Mouse (Mus musculus) embryo, embryonic 10 days (tissue): ENCODE data around the gene Map2k2.

Experiments
- DNase-seq: peaks from one replicate; pipeline ENCODE4 v3.0.0-alpha.2; 2015; ENCODE audit warnings: low spot score

Map2k2 gene

GRCm38 (mm10) chr10:81094931-81095678, 10.6 kb upstream of the Map2k2 start:
- DNase-seq: no peak

- peak; percentile 97 for DNase-seq
Measured at GRCm38 (mm10) chr10:81106113-81106721, 502 bp downstream of the Map2k2 start.

DNA sequence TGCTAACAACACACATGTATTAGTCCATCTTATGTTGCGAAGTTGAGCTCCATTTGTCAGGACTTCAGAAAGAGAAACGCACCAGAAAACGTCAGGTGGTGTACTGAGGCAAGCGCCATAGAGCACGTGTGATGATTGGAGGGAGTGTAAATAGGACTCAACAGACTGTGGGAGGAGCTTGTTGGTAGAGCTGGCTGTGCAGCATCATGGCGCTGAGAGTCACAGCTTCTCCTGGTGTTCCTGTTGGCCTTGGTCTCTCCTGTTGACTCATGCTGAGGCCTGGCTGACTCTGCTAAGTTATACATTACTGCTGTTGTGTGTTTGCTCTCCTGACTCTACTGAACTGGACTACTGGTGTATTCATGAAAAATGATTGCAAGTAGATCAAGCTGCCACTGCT, 7.2 kb downstream of the Map2k2 start:
- no peak for DNase-seq

GRCm38 (mm10) chr10:81119625-81120024, 13.9 kb downstream of the Map2k2 start:
- no peak for DNase-seq

- no peak for DNase-seq
Measured at GRCm38 (mm10) chr10:81120650-81121049, 14.9 kb downstream of the Map2k2 start.

- no peak for DNase-seq
Measured at GRCm38 (mm10) chr10:81122889-81123288, 17.2 kb downstream of the Map2k2 start.

- no peak for DNase-seq
Measured at GRCm38 (mm10) chr10:81123500-81123899, 17.8 kb downstream of the Map2k2 start.

GRCm38 (mm10) chr10:81134181-81134587, 28.5 kb downstream of the Map2k2 start:
- DNase-seq: peak; percentile 12

GRCm38 (mm10) chr10:81134966-81135681, 29.4 kb downstream of the Map2k2 start, which contains the start of gene Zbtb7a:
Gene Zbtb7a (plus strand): TSS chr10:81135220.
- peak; percentile 38 for DNase-seq

DNA sequence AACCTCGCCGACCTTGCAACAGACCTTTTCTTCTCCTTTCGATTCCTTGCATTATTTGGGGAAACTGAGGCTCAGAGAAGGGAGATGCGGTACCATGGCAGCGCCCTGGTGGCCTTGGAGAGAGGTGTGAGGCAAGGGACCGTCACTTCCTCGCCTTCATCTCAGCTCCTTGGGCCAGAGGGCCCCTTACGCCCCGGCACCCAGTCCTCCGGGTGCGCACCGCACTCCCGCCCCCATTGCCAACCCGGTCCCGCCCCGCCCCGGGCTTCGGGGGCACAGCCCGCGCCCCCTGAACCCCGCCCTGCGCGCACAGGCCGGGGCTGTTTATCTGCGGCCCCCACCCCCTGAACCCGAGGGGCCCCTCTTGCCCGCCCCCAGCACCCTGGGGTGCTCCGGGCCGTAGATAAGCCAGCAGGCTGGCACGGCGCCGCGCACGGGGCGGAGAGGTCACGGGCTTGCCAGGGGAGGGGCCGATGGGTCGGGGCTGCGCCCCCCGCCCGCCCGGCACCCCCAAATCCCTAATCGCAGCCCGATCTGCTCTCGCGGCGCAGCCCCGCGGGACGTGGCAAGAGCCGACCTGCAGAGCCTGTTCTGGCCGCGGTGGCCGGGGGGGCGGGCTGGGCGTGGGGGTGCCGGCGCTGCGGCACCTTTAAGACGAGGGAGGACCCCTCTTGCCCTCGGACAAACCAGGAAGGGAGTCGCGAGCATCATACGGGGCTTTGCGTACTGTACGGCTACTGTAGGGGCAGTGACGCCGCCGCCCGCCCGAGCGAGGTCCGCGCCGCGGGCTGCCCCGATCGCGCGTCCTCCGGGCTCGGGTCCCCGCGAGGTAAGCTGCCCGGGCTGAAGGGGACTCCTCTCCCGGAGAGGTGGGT, 30.4 kb downstream of the Map2k2 start:
- peak; percentile 73 for DNase-seq

GRCm38 (mm10) chr10:81136706-81137231, 31.1 kb downstream of the Map2k2 start:
- DNase-seq: peak; percentile 76

GRCm38 (mm10) chr10:81137252-81138130, 31.8 kb downstream of the Map2k2 start:
- peak; percentile 98 for DNase-seq

GRCm38 (mm10) chr10:81138131-81138782, 32.5 kb downstream of the Map2k2 start:
- DNase-seq: peak; percentile 54

GRCm38 (mm10) chr10:81138821-81139528, 33.3 kb downstream of the Map2k2 start:
- DNase-seq: no peak

DNA sequence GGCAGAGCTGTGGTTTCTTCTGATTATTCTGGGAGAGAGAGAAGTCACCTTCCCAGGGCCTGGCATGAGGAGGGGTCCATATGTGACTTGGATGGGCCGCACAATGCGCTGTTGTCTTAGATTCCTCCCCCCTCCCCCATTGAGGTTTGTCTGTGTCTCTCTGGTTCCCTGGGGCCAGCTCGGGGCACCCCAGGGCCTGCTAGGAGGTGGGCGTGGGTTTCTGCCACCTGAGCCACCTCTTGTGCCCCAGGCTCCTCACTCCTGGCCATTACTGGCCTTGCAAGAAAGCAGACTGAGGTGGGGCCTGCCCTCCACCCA, 33.8 kb downstream of the Map2k2 start:
- DNase-seq: no peak

DNA sequence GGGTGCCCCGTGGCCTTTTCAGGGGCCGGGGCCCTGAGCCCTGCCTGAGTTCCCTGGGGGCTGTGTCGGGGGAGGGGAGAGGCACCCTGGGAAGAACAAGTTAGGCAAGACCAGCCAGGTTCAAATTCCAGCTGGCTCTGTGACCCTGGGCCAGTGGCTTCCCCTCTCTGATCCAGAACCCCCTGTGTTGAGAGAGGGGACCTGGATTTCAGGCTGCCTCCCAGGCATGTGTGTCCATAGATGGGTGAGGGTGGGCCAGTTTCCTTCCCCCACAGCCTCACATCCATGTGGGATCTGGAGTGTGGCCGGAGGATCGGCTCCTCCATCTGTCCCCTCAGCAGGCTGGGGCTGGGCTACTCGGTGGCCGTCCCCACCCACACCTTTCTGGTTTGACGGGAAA, 34.3 kb downstream of the Map2k2 start:
- DNase-seq: no peak

DNA sequence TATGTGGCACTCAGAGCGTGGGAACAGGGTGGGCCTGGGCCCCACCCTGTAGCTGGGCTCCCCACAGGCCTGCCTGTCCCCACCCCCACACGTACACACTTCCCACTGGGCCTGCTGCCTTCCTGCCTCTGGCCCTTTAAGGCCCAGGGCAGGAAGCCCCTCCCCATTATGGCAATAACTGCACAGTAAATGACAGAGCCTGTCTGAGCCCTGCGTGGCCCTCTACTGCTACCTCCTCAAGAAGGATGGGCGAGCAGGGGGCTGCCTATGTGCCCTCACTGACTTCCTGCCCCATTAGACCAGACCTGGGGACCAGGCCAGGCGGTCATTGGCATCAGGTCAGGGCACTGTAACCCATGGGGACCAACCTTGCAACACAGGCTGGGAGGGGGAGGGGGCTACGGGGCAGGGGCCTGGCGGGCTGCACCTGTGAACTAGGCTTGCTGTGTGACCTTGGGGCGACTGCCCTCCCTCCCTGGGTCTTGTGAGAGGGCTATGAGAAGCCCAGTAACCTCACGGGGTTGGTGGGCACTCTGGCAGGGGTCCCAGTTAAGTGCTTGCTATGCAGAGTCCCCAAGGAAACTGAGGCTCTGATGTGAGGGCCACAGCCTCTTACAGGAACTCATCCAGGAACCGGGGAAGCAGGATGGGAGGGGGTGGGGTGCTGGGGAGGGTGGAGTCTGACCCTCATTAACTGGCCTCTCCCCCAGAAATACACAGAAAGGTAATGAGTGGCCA, 35.2 kb downstream of the Map2k2 start:
- DNase-seq: no peak

- DNase-seq: no peak
Measured at GRCm38 (mm10) chr10:81141455-81142210, 35.9 kb downstream of the Map2k2 start.
